Mouse (Mus musculus) CD4-positive, CD25-positive, alpha-beta regulatory T cell, adult 4 months (primary cell): ENCODE measurements around the gene Dnajc13. TPM values are rescaled to one million over a fixed set of nuclear protein-coding genes. Genes with fewer than 3 reads are reported as not detected.
A peak's percentile ranks its signal among the peaks of the same experiment; 100 is the strongest.

Experiments
- ATAC-seq: one replicate; pipeline ENCODE4 v1.8.0; 2017
- polyA plus RNA-seq, 2 experiments: library from polyadenylated mRNA; unstranded; fragments of 100-300 nt; shearing (Covaris generic); gene quantifications; one replicate each; pipeline ENCODE4 v1.2.1; 2017

The Dnajc13 gene
- 10 to 100 TPM; 19.1 to 19.8 TPM for polyA plus RNA-seq

- ATAC-seq = peak; percentile 93
These were observed at the start of gene Dnajc13 for GRCm38 (mm10) chr9:104262823-104263352. TSS of gene Dnajc13 (minus strand) at chr9:104262930.

GRCm38 (mm10) chr9:104306734-104307133 lies 44.0 kb upstream of the Dnajc13 start:
- peak; percentile 63 for ATAC-seq

- ATAC-seq = no peak
These were observed 42.8 kb upstream of the Dnajc13 start for GRCm38 (mm10) chr9:104305333-104306111.

GRCm38 (mm10) chr9:104304800-104305199 lies 42.1 kb upstream of the Dnajc13 start:
- ATAC-seq = no peak

GRCm38 (mm10) chr9:104304376-104304775 lies 41.6 kb upstream of the Dnajc13 start:
- no peak for ATAC-seq

GRCm38 (mm10) chr9:104300569-104300968 lies 37.8 kb upstream of the Dnajc13 start:
- ATAC-seq = no peak

GRCm38 (mm10) chr9:104297041-104297440 lies 34.3 kb upstream of the Dnajc13 start:
- no peak for ATAC-seq

- ATAC-seq = no peak
These were observed 22.2 kb upstream of the Dnajc13 start for GRCm38 (mm10) chr9:104284934-104285333.

GRCm38 (mm10) chr9:104282536-104282935 lies 19.8 kb upstream of the Dnajc13 start:
- ATAC-seq = no peak

GRCm38 (mm10) chr9:104281737-104282136 lies 19.0 kb upstream of the Dnajc13 start:
- ATAC-seq = no peak

GRCm38 (mm10) chr9:104280725-104281495 lies 18.2 kb upstream of the Dnajc13 start:
- ATAC-seq = no peak

GRCm38 (mm10) chr9:104277528-104278162 lies 14.9 kb upstream of the Dnajc13 start:
- ATAC-seq = peak; percentile 58

GRCm38 (mm10) chr9:104275084-104275785 lies 12.5 kb upstream of the Dnajc13 start:
- ATAC-seq = peak; percentile 74

- ATAC-seq = no peak
These were observed 9.3 kb upstream of the Dnajc13 start for GRCm38 (mm10) chr9:104272057-104272456.

- ATAC-seq = no peak
These were observed 8.9 kb upstream of the Dnajc13 start for GRCm38 (mm10) chr9:104271642-104272041.

- no peak for ATAC-seq
These were observed 7.2 kb upstream of the Dnajc13 start for GRCm38 (mm10) chr9:104269944-104270343.

- ATAC-seq = no peak
These were observed 6.7 kb upstream of the Dnajc13 start for GRCm38 (mm10) chr9:104269349-104269871.

- no peak for ATAC-seq
These were observed 1.8 kb upstream of the Dnajc13 start for GRCm38 (mm10) chr9:104264567-104264966.

GRCm38 (mm10) chr9:104262016-104262762 lies 541 bp downstream of the Dnajc13 start:
- ATAC-seq = peak; percentile 0

- no peak for ATAC-seq
These were observed 2.4 kb downstream of the Dnajc13 start for GRCm38 (mm10) chr9:104260306-104260705.

GRCm38 (mm10) chr9:104256085-104256484 lies 6.6 kb downstream of the Dnajc13 start:
- ATAC-seq = no peak
